Mouse (Mus musculus): ENCODE measurements at regions not wholly inside any gene's neighbourhood (a gene's known extent, or its start where the extent isn't known, plus 50 kb on each side); places are given as distances from the start of the nearest gene placed in this dataset.

GRCm38 (mm10) chr3:50973081-50973480, 251.2 kb upstream of the Noct start:
- TF ChIP-seq ETS1 (IDR thresholded peaks at IDR 0.05; ENCODE audit: low read depth, low read length) (no peak), E2F4 (IDR thresholded peaks at IDR 0.05; ENCODE audit: borderline replicate concordance, low read depth, low read length) (no peak), TCF12 (IDR thresholded peaks at IDR 0.05; ENCODE audit: low read depth, low read length) (no peak), RCOR1 (IDR thresholded peaks at IDR 0.05; ENCODE audit: low read depth, low read length) (no peak), UBTF (IDR thresholded peaks at IDR 0.05; ENCODE audit: borderline replicate concordance, insufficient read depth, low read depth, low read length) (no peak), POLR2AphosphoS5 (IDR thresholded peaks at IDR 0.05; ENCODE audit: borderline replicate concordance, low read depth, low read length) (no peak), NELFE (IDR thresholded peaks at IDR 0.05; ENCODE audit: low read depth, low read length) (no peak), BHLHE40 (IDR thresholded peaks at IDR 0.05; ENCODE audit: borderline replicate concordance, low read depth, low read length) (no peak), ZMIZ1 (IDR thresholded peaks at IDR 0.05; ENCODE audit: low read depth, low read length) (no peak), MYB (IDR thresholded peaks at IDR 0.05; ENCODE audit: low read depth, low read length) (no peak), MAFK (IDR thresholded peaks at IDR 0.05; ENCODE audit: borderline replicate concordance, low read depth, low read length) (no peak), MYC (IDR thresholded peaks at IDR 0.05; ENCODE audit: low read depth, low read length) (no peak)
- Histone ChIP-seq H3K27ac (ENCODE audit: control insufficient read depth, low read depth, low read length) (no peak overlapping the region), H3K4me3 (ENCODE audit: control insufficient read depth in 1 of 2, insufficient read depth in 1 of 2, low read depth in 2 of 2, low read length in 2 of 2) (no peak overlapping the region), H3K36me3 (ENCODE audit: control insufficient read depth in 1 of 2, insufficient read depth in 2 of 2, low read length in 2 of 2) (no peaks in the 10 kb centered on the region), H3K9me3 (replicated peaks; ENCODE audit: insufficient read depth, low read length) (no peaks in the 10 kb centered on the region), H3K27me3 (ENCODE audit: control insufficient read depth in 1 of 2, insufficient read depth in 2 of 2, low read length in 2 of 2) (no peaks in the 10 kb centered on the region; a peak in 1 of 4 replicates), H3K4me1 (ENCODE audit: control insufficient read depth in 1 of 2, insufficient read depth in 2 of 2, low read length in 2 of 2) (no peaks in the 10 kb centered on the region), H3K79me2 (ENCODE audit: control insufficient read depth, insufficient read depth, low read length, poor library complexity) (no peaks in the 10 kb centered on the region), H3K9ac (ENCODE audit: control insufficient read depth, low read depth, low read length, poor library complexity, severe bottlenecking) (no peak overlapping the region)
- DNase-seq (ENCODE audit: low read depth, low spot score) = no peak

- TF ChIP-seq TCF12 (IDR thresholded peaks at IDR 0.05; ENCODE audit: low read depth, low read length) = no peak
- TF ChIP-seq ZC3H11A (IDR thresholded peaks at IDR 0.05; ENCODE audit: low read depth, low read length) = no peak
- no peak for TF ChIP-seq HCFC1 (IDR thresholded peaks at IDR 0.05; ENCODE audit: low read depth, low read length)
- Histone ChIP-seq H3K27ac (ENCODE audit: control insufficient read depth, low read depth, low read length) (no peak overlapping the region), H3K9ac (ENCODE audit: control insufficient read depth, low read depth, low read length, poor library complexity, severe bottlenecking) (no peak overlapping the region), H3K9me3 (replicated peaks; ENCODE audit: insufficient read depth, low read length) (no peaks in the 10 kb centered on the region), H3K4me1 (ENCODE audit: control insufficient read depth in 1 of 2, insufficient read depth in 2 of 2, low read length in 2 of 2) (no peaks in the 10 kb centered on the region), H3K27me3 (ENCODE audit: control insufficient read depth in 1 of 2, insufficient read depth in 2 of 2, low read length in 2 of 2) (no peaks in the 10 kb centered on the region; a peak in 1 of 4 replicates), H3K36me3 (ENCODE audit: control insufficient read depth in 1 of 2, insufficient read depth in 2 of 2, low read length in 2 of 2) (no peaks in the 10 kb centered on the region), H3K79me2 (ENCODE audit: control insufficient read depth, insufficient read depth, low read length, poor library complexity) (no peaks in the 10 kb centered on the region), H3K4me3 (ENCODE audit: control insufficient read depth in 1 of 2, insufficient read depth in 1 of 2, low read depth in 2 of 2, low read length in 2 of 2) (no peak overlapping the region)
- DNase-seq (ENCODE audit: low read depth, low spot score) = no peak
Observed at GRCm38 (mm10) chr3:50976141-50976780, 248.0 kb upstream of the Noct start.

Measured in MEL (cell line).